Comparison of ENCODE assay signal across 26 mouse cellular contexts in genomic region chr8:115185431-115185964, GRCm38 (mm10).
DNase-seq lines count a peak whose midpoint lies in the region; ATAC-seq lines count a peak whose summit lies in the region.
"Had no signal": no experiment of that assay in that cellular context is flagged by ENCODE, and none has a peak within 500 bp of the region (broad histone marks: within the 10 kb centered on the region; RNA-seq: fewer than 3 reads in every experiment).

No protein-coding gene starts in this region.

- no peak overlapping the region for H3K27ac ChIP-seq in lung, embryonic 16.5 days (ENCODE audit: low read length)
- H3K27ac ChIP-seq: embryonic facial prominence, embryonic 13.5 days; forebrain, embryonic 10.5 days; gastrocnemius, adult 2 months; heart, adult 2 months; hindbrain, embryonic 14.5 days; left cerebral cortex, adult 2 months; limb, embryonic 12.5 days; liver, embryonic 15.5 days; midbrain, embryonic 12.5 days had no signal

- H3K9me3 ChIP-seq in lung, embryonic 16.5 days (ENCODE audit: control insufficient read depth, low read length): no peaks in the 10 kb centered on the region
- H3K9me3 ChIP-seq: embryonic facial prominence, embryonic 13.5 days; forebrain, embryonic 10.5 days; heart, embryonic 12.5 days; limb, embryonic 12.5 days; liver, embryonic 15.5 days; midbrain, embryonic 12.5 days had no signal

- 58% methylated on average over 6 of the region's 6 CpGs for WGBS in lung, embryonic 16.5 days

- peak; percentile 86 for ATAC-seq in lung, embryonic 16.5 days (ENCODE audit: low read depth)
- peak; percentile 9 for ATAC-seq in CD4-positive, CD25-positive, alpha-beta regulatory T cell, adult 4 months
- ATAC-seq in common myeloid progenitor, adult 5-6 weeks (replicated peaks; ENCODE audit: low read depth, poor library complexity, severe bottlenecking): 0 out of 2 replicates have a peak, but pooled peaks have one; percentile 37
- ATAC-seq: forebrain, embryonic 16.5 days had no signal

- H3K9ac ChIP-seq in lung, embryonic 16.5 days (ENCODE audit: low read length): no peak overlapping the region
- H3K9ac ChIP-seq: embryonic facial prominence, embryonic 13.5 days; heart, embryonic 12.5 days; hindbrain, embryonic 14.5 days; limb, embryonic 12.5 days; liver, embryonic 15.5 days; midbrain, embryonic 12.5 days had no signal

- H3K4me2 ChIP-seq in lung, embryonic 16.5 days (ENCODE audit: low read depth, low read length): no peak overlapping the region
- H3K4me2 ChIP-seq: embryonic facial prominence, embryonic 13.5 days; heart, embryonic 12.5 days; hindbrain, embryonic 14.5 days; limb, embryonic 12.5 days; liver, embryonic 15.5 days; midbrain, embryonic 12.5 days had no signal

- no peaks in the 10 kb centered on the region for H3K36me3 ChIP-seq in lung, embryonic 16.5 days (ENCODE audit: control insufficient read depth, insufficient read depth, low read length)
- H3K36me3 ChIP-seq: embryonic facial prominence, embryonic 13.5 days; forebrain, embryonic 10.5 days; heart, embryonic 12.5 days; limb, embryonic 12.5 days; liver, embryonic 15.5 days; midbrain, embryonic 12.5 days had no signal

- peaks cover 15% of the 10 kb centered on the region for H3K4me1 ChIP-seq in lung, embryonic 16.5 days (replicated peaks; ENCODE audit: control insufficient read depth, insufficient read depth, low read length)
- H3K4me1 ChIP-seq: liver, embryonic 15.5 days; megakaryocyte, embryonic 14.5 days had no signal

- DNase-seq in lung, postnatal 25 days (ENCODE audit: low spot score): no peak
- peak; percentile 37 for DNase-seq in naive thymus-derived CD4-positive, alpha-beta T cell, adult 2 months (ENCODE audit: low read depth)
- no peak for DNase-seq in heart, postnatal 4 days
- DNase-seq in MN1 (ENCODE audit: low spot score): no peak
- DNase-seq in gastrocnemius, postnatal 25 days: no peak
- DNase-seq: adrenal gland, adult 8-10 months; B cell, adult 2 months; cerebellum, adult 8-10 months; cerebellum, postnatal 25 days; gastrocnemius, adult 2 months; heart, adult 2 months; kidney, postnatal 14 days; thymus, adult 2 months had no signal

- H3K27me3 ChIP-seq in lung, embryonic 16.5 days (ENCODE audit: control insufficient read depth, insufficient read depth, low read depth, low read length): no peaks in the 10 kb centered on the region
- H3K27me3 ChIP-seq: heart, embryonic 12.5 days; liver, embryonic 15.5 days; megakaryocyte, embryonic 14.5 days; midbrain, embryonic 12.5 days had no signal

- H3K4me3 ChIP-seq in lung, embryonic 16.5 days (ENCODE audit: low read length): no peak overlapping the region
- H3K4me3 ChIP-seq: embryonic facial prominence, embryonic 13.5 days; forebrain, embryonic 10.5 days; gastrocnemius, adult 2 months; heart, adult 2 months; heart, embryonic 12.5 days; left cerebral cortex, adult 2 months; limb, embryonic 12.5 days; liver, embryonic 15.5 days; megakaryocyte, embryonic 14.5 days; midbrain, embryonic 12.5 days had no signal

Comparison
In these comparisons a context has a peak if more than half of its experiments do, and no peak if none do; other contexts are left out.
1. ATAC-seq: peak in every context shown above with its lines; median percentile 86 in lung, embryonic 16.5 days; 37 in common myeloid progenitor, adult 5-6 weeks; 9 in CD4-positive, CD25-positive, alpha-beta regulatory T cell, adult 4 months.